Mouse (Mus musculus): ENCODE data around the gene Frmd6. TPM values are rescaled to one million over a fixed set of nuclear protein-coding genes. Genes with fewer than 3 reads are reported as not detected.
A peak's percentile ranks its signal among the peaks of the same experiment; 100 is the strongest.

The Frmd6 gene
- polyA plus RNA-seq, 1 experiment from 2014 or later = 9.9 TPM

GRCm38 (mm10) chr12:70868190-70868987 lies 43.1 kb downstream of the Frmd6 start:
- H3K4me2 ChIP-seq = no peak overlapping the region
- 0 out of 2 replicates have a peak, but pooled peaks cover 5% of the 10 kb centered on the region for H3K36me3 ChIP-seq
- H3K27me3 ChIP-seq = no peaks in the 10 kb centered on the region
- H3K27ac ChIP-seq = peak overlapping the region; percentile 44
- no peak overlapping the region for H3K9ac ChIP-seq
- H3K4me3 ChIP-seq = no peak overlapping the region
- H3K4me1 ChIP-seq (replicated peaks) = peaks cover 12% of the 10 kb centered on the region
- 48% methylated on average over 7 of the region's 7 CpGs for WGBS
- no peaks in the 10 kb centered on the region for H3K9me3 ChIP-seq
- no peak for ATAC-seq (ENCODE audit: low FRiP score)

GRCm38 (mm10) chr12:70868988-70869291 lies 43.6 kb downstream of the Frmd6 start:
- Histone ChIP-seq H3K4me1 (replicated peaks) (peaks cover 12% of the 10 kb centered on the region), H3K4me3 (no peak overlapping the region), H3K4me2 (no peak overlapping the region), H3K36me3 (0 out of 2 replicates have a peak, but pooled peaks cover 3% of the 10 kb centered on the region), H3K9ac (no peak overlapping the region), H3K27me3 (no peaks in the 10 kb centered on the region), H3K27ac (peak overlapping the region; percentile 4; the same call in 1 of the 2 replicates), H3K9me3 (no peaks in the 10 kb centered on the region)
- no peak for ATAC-seq (ENCODE audit: low FRiP score)
- 82% methylated on average over 9 of the region's 9 CpGs for WGBS

- H3K4me1 ChIP-seq (replicated peaks) = peaks cover 7% of the 10 kb centered on the region
- H3K4me2 ChIP-seq = no peak overlapping the region
- no peak for ATAC-seq (ENCODE audit: low FRiP score)
- H3K27ac ChIP-seq = no peak overlapping the region
- no peaks in the 10 kb centered on the region for H3K9me3 ChIP-seq
- WGBS = 83% methylated on average over 6 of the region's 6 CpGs
- H3K4me3 ChIP-seq = no peak overlapping the region
- H3K36me3 ChIP-seq = peaks cover 4% of the 10 kb centered on the region
- no peaks in the 10 kb centered on the region for H3K27me3 ChIP-seq
- H3K9ac ChIP-seq = no peak overlapping the region
Observed at GRCm38 (mm10) chr12:70873544-70873943, 48.2 kb downstream of the Frmd6 start.

- no peak overlapping the region for H3K27ac ChIP-seq
- H3K4me1 ChIP-seq (replicated peaks) = no peaks in the 10 kb centered on the region; the same call in 1 of the 2 replicates
- no peaks in the 10 kb centered on the region for H3K27me3 ChIP-seq
- no peak for ATAC-seq (ENCODE audit: low FRiP score)
- H3K36me3 ChIP-seq = peaks cover 13% of the 10 kb centered on the region
- H3K4me3 ChIP-seq = no peak overlapping the region
- no peak overlapping the region for H3K4me2 ChIP-seq
- H3K9me3 ChIP-seq = no peaks in the 10 kb centered on the region
- H3K9ac ChIP-seq = no peak overlapping the region
- 88% methylated on average over 21 of the region's 21 CpGs for WGBS
Observed at GRCm38 (mm10) chr12:70876270-70876998, 51.1 kb downstream of the Frmd6 start.

- WGBS = 88% methylated on average over 20 of the region's 20 CpGs
- no peaks in the 10 kb centered on the region; the same call in 1 of the 2 replicates for H3K4me1 ChIP-seq (replicated peaks)
- H3K4me2 ChIP-seq = no peak overlapping the region
- no peak overlapping the region for H3K27ac ChIP-seq
- peaks cover 20% of the 10 kb centered on the region for H3K36me3 ChIP-seq
- H3K4me3 ChIP-seq = no peak overlapping the region
- no peak overlapping the region for H3K9ac ChIP-seq
- no peaks in the 10 kb centered on the region for H3K9me3 ChIP-seq
- no peak for ATAC-seq (ENCODE audit: low FRiP score)
- H3K27me3 ChIP-seq = no peaks in the 10 kb centered on the region
Observed at GRCm38 (mm10) chr12:70877926-70878710, 52.8 kb downstream of the Frmd6 start.

GRCm38 (mm10) chr12:70880396-70880975 lies 55.2 kb downstream of the Frmd6 start:
- H3K27ac ChIP-seq = no peak overlapping the region
- no peak for ATAC-seq (ENCODE audit: low FRiP score)
- no peaks in the 10 kb centered on the region; the same call in 1 of the 2 replicates for H3K4me1 ChIP-seq (replicated peaks)
- H3K4me2 ChIP-seq = no peak overlapping the region
- H3K9ac ChIP-seq = no peak overlapping the region
- no peak overlapping the region for H3K4me3 ChIP-seq
- H3K27me3 ChIP-seq = no peaks in the 10 kb centered on the region
- WGBS = 77% methylated on average over 9 of the region's 9 CpGs
- H3K9me3 ChIP-seq = no peaks in the 10 kb centered on the region
- H3K36me3 ChIP-seq = peaks cover 23% of the 10 kb centered on the region

GRCm38 (mm10) chr12:70881340-70881739 lies 56.0 kb downstream of the Frmd6 start:
- Histone ChIP-seq H3K9me3 (no peaks in the 10 kb centered on the region), H3K27ac (no peak overlapping the region), H3K4me2 (no peak overlapping the region), H3K36me3 (peaks cover 23% of the 10 kb centered on the region), H3K4me3 (no peak overlapping the region), H3K4me1 (replicated peaks) (no peaks in the 10 kb centered on the region; the same call in 1 of the 2 replicates), H3K27me3 (no peaks in the 10 kb centered on the region), H3K9ac (no peak overlapping the region)
- 63% methylated on average over 12 of the region's 12 CpGs for WGBS
- no peak for ATAC-seq (ENCODE audit: low FRiP score)

GRCm38 (mm10) chr12:70881854-70882253 lies 56.5 kb downstream of the Frmd6 start:
- Histone ChIP-seq H3K9ac (no peak overlapping the region), H3K4me1 (replicated peaks) (no peaks in the 10 kb centered on the region; the same call in 1 of the 2 replicates), H3K36me3 (peaks cover 23% of the 10 kb centered on the region), H3K9me3 (no peaks in the 10 kb centered on the region), H3K27me3 (no peaks in the 10 kb centered on the region), H3K4me2 (no peak overlapping the region), H3K4me3 (no peak overlapping the region), H3K27ac (no peak overlapping the region)
- ATAC-seq (ENCODE audit: low FRiP score) = 0 out of 2 replicates have a peak, but pooled peaks have one; percentile 39
- WGBS = 96% methylated on average over 4 of the region's 4 CpGs

GRCm38 (mm10) chr12:70883141-70883540 lies 57.8 kb downstream of the Frmd6 start:
- WGBS = 96% methylated on average over 14 of the region's 14 CpGs
- H3K4me3 ChIP-seq = no peak overlapping the region
- no peak overlapping the region for H3K9ac ChIP-seq
- H3K4me1 ChIP-seq (replicated peaks) = no peaks in the 10 kb centered on the region; the same call in 1 of the 2 replicates
- no peaks in the 10 kb centered on the region for H3K27me3 ChIP-seq
- peaks cover 23% of the 10 kb centered on the region for H3K36me3 ChIP-seq
- H3K9me3 ChIP-seq = no peaks in the 10 kb centered on the region
- H3K4me2 ChIP-seq = no peak overlapping the region
- ATAC-seq (ENCODE audit: low FRiP score) = no peak
- H3K27ac ChIP-seq = no peak overlapping the region

- H3K4me2 ChIP-seq = no peak overlapping the region
- H3K4me3 ChIP-seq = no peak overlapping the region
- no peak overlapping the region for H3K9ac ChIP-seq
- no peak for ATAC-seq (ENCODE audit: low FRiP score)
- 94% methylated on average over 7 of the region's 7 CpGs for WGBS
- no peaks in the 10 kb centered on the region for H3K27me3 ChIP-seq
- H3K9me3 ChIP-seq = no peaks in the 10 kb centered on the region
- no peak overlapping the region for H3K27ac ChIP-seq
- no peaks in the 10 kb centered on the region; the same call in 1 of the 2 replicates for H3K4me1 ChIP-seq (replicated peaks)
- H3K36me3 ChIP-seq = peaks cover 15% of the 10 kb centered on the region
Observed at GRCm38 (mm10) chr12:70884113-70884512, 58.8 kb downstream of the Frmd6 start.

GRCm38 (mm10) chr12:70884973-70885372 lies 59.7 kb downstream of the Frmd6 start:
- Histone ChIP-seq H3K36me3 (peaks cover 12% of the 10 kb centered on the region), H3K9ac (no peak overlapping the region), H3K4me1 (replicated peaks) (no peaks in the 10 kb centered on the region; the same call in 1 of the 2 replicates), H3K4me2 (no peak overlapping the region), H3K27ac (no peak overlapping the region), H3K27me3 (no peaks in the 10 kb centered on the region), H3K9me3 (no peaks in the 10 kb centered on the region), H3K4me3 (no peak overlapping the region)
- 83% methylated on average over 6 of the region's 6 CpGs for WGBS
- no peak for ATAC-seq (ENCODE audit: low FRiP score)

- no peaks in the 10 kb centered on the region; the same call in 1 of the 2 replicates for H3K4me1 ChIP-seq (replicated peaks)
- H3K27me3 ChIP-seq = no peaks in the 10 kb centered on the region
- H3K9me3 ChIP-seq = no peaks in the 10 kb centered on the region
- no peak for ATAC-seq (ENCODE audit: low FRiP score)
- H3K9ac ChIP-seq = no peak overlapping the region
- WGBS = 87% methylated on average over 10 of the region's 10 CpGs
- peaks cover 18% of the 10 kb centered on the region for H3K36me3 ChIP-seq
- no peak overlapping the region for H3K4me3 ChIP-seq
- no peak overlapping the region for H3K27ac ChIP-seq
- no peak overlapping the region for H3K4me2 ChIP-seq
Observed at GRCm38 (mm10) chr12:70885576-70885975, 60.3 kb downstream of the Frmd6 start.

All from hindbrain, embryonic 13.5 days (tissue).